Mouse (Mus musculus) c-Kit-positive CD71-positive TER-119-negative erythroid progenitor cells, embryonic 14.5 days (primary cell): ENCODE measurements around the gene Itgax.
"Not testable (repeated sequence)": the region's sequence is repeated elsewhere in the genome, so short reads cannot be mapped to it uniquely, and the experiment has no call there.

ENCODE experiments used
- DNase-seq: peaks from one replicate; pipeline ENCODE4 v3.0.0-alpha.2; 2013; ENCODE audit warnings: low read depth

Itgax gene

DNA sequence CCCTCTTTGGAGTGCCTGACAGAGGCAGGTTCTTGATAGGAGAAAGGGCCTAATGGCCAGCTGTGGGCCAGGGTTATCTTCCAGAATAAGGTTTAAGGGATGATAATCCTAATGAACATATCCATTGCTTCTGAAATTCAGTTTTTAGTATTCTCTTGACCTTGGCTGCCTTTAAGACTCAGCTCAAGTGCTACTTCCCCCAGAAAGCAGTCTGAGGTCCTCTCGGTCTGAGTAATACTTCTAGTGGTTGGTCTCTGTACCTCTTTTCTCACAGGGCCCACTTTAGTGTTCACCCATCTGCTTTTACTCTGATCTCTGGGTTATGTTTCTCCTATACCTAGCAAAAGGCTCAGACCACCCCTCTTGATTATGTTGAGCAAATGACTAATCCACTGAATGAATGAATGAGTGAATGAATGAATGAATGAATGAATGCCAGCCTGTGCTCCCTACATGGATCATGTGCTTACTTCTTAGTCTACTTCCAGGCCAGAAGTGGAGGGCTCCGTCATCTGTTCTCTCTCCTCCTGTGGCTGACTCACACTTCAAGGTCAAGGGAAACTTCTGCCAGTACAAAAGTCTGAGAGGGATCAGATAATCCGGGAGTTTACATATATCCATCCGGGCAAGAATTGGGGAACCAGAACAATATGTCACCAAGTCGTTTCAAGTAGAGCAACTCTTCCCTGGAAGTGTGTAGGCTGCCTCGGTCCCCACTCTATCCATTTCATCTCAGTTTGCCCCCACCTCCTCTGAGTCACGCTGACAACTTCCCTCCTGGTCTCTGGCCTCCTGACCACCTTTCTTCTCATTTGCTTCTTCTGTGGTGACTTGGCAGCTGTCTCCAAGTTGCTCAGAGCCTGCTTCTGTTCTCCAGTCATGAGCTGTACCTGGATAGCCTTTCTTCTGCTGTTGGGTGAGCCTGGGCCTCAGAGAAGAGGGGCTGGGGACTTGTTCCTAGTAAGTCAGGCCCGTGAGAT is at the start of gene Itgax:
Itgax (plus strand) TSS at position 807 of the 980 bp plus-strand sequence.
- no peak for DNase-seq

DNA sequence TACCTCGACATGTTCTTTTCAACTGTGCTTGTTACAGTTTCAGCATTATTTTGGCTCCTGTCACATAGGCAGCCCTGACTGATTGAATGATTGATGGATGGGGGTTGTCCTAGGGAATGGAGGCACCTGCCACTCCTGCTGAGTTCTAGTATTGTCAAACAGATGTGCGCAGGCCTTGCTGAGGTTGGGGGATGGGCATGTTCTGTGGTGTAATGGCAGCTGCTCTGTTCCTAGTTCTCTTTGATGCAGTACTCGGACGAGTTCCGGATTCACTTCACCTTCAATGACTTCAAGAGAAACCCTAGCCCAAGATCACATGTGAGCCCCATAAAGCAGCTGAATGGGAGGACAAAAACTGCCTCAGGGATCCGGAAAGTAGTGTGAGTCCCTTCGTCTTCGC is 49.3 kb upstream of the Itgax start:
- DNase-seq: no peak

DNA sequence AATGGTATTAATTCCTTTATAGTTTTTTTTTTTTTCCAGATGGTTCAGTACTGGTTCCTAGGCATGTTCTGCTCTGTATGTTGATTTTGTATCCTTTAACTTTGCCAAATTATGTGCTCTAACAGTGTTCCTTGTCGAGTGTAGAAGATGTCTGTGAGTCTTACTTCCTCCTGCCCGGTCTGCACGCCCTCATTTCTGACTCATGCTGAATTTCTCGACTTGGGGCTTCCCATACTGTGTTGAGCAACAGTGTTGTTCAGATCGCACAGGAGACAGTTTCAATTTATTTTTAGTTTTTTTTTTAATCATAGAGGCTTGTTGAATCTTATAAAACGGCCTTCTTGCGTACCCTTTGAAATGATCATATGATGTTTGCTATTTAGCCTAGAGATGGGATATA is 40.2 kb upstream of the Itgax start:
- DNase-seq: no peak

DNA sequence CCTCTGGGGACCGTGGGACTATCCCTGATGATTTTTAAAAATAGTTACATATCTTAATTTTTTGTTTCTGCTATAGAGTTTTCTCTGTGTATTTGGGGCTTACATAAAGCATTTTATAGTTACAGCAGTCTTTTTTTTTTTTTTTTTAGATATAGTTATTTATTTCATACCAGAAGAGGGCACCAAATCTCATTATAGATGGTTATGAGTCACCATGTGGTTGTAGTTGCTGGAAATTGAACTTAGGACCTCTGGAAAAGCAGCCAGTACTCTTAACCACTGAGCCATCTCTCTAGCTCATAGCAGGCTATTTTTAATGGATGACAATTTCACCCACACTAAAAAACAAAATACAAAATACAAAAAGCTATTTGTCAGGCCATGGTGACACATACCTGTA is 31.2 kb upstream of the Itgax start:
- no peak for DNase-seq

DNA sequence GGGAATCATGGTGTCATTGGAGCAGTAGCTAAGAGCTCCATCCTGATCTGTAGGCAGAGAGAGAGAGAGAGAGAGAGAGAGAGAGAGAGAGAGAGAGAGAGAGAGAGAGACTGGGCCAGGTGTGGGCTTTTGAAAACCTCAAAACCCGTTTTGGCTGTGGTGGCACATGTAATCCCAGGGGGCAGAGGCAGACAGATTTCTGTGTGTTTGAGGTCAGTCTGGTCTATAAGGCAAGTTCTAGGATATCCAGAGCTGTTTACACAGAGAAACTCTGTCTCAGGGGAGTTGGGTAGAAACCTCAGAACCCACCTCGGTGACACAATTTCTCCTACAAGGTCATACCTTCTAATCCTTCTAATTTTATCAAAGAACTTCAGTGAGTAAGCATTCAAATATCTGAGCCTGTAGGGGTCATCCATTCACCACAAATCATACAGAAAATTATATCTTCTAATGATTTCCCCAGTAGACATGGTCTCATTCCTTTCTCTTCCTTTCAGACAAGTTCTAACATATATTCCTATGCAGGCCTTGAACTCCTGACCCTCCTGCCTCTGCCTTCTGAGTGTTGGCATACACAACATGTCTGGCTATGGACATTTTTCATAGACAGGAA is 28.5 kb upstream of the Itgax start:
- DNase-seq: no peak

DNA sequence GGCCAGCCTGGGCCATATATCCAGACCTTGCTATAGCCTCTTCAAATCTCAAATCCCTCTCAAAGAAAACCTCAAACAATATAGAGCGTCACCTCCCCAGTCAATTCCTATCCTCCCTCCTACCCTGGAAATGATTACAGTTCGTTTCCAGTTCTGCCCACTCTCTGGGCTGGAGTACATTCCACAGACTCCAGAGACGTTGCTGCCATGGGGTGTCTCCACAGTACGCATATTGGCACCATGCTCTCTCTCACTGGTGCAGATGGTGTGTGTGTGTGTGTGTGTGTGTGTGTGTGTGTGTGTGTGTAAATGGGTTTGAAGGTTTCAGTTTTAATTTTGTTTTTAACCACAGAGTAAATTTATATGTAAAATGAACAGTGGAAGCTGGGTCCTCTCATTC is 24.1 kb upstream of the Itgax start:
- DNase-seq: no peak

DNA sequence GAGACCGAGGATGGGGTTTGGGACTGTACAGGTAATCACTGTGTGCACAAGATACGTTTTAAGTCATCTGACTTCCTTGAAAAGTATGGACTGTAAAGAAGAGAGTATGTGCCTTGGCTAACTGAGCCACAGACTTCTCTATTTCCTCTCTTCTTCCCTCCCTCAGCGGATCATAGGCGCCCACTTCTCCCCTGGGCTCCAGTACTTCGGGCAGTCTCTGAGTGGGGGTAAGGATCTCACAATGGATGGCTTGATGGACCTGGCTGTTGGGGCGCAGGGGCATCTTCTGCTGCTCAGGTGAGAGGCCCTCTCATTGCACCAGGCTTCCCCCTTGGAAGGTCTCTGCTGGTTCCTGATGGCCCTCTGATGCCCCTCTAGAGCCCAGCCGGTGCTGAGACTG is 21.9 kb upstream of the Itgax start:
- DNase-seq: no peak

DNA sequence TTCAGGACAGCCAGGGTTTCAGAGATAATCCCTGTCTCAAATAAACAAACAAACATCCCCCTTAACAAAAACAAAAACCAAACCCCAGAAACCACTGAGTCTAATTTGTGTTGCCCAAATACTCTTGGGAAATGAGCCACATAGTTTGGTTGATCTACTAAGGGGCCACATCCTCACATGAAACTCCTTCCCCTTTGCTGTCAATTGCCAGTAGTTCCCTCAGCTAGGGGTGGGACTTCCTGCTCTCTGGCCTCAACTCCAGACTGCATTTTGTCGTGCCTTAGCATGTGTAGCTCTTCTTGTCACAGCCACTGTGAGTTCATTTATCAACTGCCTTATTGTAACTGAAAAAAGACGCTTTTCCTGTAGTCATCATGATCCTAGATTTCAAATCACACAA is 19.0 kb upstream of the Itgax start:
- no peak for DNase-seq

DNA sequence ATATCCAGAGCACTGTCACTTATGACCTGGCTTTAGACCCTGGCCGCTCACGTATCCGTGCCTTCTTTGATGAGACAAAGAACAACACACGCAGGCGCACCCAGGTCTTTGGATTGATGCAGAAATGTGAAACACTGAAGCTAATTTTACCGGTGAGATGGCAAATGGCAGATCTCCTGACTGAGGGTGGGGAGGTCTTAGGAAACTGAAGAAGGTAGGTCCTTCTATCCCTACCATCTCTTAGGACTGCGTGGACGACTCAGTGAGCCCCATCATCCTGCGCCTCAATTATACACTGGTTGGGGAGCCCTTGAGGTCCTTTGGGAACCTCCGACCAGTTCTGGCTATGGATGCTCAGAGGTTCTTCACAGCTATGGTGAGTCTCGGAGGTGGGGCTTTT is 17.2 kb upstream of the Itgax start:
- DNase-seq: no peak

DNA sequence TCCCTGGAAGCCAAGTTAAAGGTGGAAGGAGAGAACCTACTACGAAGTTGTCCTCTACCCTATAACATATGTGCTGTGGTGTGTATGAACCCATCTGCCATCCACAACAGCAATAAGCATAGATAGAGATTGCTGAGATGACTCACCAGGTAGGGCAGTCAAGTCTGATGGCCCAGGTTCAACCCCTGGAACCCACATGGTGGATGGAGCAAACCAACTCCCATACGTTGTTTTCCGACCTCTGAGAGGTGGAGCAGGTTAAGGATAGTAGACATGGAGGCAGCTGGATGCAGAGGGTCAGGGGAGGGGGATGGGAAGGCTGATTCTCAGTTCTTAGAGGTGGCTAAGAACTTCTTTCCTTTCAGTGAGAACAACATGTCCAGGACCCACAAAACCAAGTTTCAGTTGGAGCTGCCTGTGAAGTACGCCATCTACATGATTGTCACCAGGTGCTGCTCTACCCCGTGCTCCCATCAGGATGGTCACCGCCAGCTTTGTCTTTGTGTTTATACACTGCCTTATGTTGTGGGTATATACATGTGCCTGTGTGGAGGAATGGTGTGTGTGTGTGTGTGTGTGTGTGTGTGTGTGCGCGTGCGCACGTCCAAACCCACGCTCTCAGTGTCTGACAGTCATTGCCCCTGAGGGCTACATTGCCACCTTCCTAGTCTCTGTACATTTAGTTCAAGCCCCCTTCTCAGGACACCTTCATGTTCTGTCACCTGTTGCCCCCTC is 14.8 kb upstream of the Itgax start:
- DNase-seq: no peak

DNA sequence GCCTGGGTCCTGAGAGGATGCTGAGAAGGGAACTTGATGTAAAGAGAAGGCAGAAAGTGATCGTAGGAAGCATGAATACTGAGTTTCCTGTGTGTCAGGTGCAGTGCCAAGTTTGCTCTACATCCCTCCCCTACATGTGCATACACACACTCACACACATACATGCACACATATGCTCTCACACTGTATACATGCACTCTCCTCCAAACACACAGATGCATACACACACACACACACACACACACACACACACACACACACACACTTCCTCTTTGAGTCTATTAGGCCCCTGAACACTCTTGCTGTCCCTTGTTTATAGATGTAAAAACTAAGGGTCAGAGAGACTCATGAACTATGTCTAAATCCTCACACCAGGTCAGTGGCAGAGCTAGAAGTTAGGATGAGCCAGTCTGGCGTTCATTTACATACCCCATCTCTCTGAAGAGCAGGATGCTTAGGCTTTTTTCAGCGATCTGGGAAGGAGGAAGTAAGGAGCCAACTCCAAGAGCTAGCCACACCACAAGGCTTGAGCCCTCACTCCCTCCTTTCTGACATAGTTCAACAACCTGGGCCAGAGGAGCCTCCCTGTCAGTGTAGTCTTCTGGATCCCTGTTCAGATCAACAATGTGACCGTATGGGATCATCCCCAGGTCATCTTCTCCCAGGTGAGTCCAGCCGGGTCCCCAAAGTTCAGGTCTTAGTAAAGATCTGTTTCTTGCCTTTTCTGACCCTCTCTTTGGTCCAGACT is 14.0 kb upstream of the Itgax start:
- no peak for DNase-seq

DNA sequence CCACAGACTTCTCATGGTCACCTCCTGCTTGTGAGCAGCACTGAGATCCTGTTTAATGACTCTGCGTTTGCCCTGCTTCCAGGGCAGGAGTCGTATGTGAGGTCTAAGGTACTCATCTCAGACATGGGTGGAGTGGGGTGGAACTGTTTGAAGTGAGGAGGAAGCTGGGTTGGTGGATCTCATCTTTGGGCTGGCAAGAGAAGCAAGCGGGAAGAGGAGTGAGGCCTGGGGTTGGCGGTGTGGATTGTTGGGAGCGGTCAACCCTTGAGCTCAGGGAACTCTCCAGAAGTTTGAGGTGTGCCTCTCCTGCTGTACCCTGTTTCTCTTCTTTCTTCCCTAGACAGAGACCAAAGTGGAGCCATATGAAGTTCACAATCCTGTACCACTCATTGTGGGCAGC is 13.0 kb upstream of the Itgax start:
- DNase-seq: no peak

DNA sequence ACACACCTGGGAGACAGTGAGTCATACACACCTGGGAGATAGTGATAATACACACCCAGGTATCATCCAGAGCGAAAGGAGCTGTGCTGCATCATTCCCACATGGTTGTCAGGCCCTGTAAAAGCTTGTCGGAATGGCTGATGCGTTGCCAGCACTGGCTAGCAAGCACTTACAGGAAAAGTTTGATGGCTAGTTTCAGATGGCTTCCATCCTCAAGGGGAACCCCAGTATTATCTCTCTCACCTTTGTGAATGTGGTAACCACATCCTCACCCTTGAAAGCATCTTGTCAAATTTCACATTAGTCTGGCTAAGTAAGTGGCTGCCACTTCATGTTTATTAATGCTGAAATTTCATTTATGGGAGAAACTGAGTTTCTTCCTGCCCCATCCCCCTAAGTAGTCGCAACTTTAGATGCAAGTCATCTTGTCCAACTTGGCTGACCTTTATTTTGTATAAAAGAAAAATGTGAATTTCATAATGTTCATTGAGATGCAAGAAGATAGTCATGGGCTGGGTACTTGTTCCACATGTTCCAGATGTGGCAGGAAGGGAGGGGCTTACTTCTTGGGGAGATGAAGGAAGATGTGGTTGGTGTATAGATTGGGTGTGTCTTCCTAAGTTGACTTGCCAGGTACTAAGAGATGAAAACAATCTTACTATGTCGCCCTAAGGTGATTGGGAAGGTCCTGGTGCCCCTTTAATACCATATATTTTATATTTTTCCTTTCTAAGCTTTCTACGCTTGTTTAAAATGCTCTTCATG is 9.4 kb upstream of the Itgax start:
- DNase-seq: no peak

DNA sequence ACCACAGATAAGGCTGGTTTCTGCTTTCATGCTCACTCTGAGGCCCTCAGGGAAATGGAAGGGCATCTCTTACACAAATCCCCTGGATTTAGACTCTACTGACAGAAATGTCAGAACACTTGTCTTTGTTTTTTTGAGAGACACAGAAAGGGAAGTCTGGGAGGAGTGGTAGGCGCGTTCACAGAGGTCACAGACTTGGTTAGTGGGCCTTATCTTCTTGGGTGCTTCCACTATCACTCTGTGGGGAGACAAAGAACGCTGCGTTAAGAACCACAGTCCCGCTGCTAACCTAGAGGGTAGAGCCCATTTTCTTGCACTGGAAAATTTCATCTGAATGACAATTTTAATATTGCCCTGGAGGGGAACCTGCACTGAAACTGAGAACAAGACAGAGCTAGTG is 2.8 kb downstream of the Itgax start:
- DNase-seq: no peak

DNA sequence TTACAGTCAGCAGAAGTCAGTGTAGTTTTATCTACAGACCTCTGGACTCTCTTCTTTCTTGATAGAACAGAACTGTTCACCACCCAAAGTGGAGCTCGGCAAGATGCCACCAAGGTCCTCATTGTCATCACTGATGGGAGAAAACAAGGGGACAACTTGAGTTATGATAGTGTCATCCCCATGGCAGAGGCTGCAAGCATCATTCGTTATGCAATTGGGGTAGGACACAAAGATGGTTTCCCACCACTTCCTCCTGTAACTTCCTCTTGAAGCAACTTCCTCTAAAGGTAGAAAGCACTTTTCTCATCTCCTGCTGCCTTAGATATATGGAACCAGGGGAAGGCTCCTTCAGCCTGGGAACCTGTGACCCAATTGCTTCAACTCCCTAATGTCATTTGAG is 4.2 kb downstream of the Itgax start:
- no peak for DNase-seq

DNA sequence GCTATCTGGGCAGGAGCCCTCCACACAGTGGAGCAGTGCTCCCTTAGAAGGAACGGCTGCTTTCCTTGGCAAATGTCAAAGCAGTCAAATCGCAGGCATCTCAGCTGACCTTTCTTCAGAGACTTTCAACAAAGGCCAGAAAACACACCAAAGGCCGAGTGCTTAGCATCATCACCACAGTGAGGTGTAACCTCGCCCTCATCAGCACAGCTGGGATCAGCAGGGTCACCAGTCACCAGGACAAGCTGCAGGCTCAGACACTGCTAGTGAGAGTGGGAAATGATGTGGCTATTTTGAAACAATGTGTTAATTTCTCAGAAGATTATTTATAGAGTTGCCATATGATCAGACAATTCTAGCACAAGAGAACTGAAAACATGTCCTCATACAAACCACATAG is 7.6 kb downstream of the Itgax start:
- no peak for DNase-seq

DNA sequence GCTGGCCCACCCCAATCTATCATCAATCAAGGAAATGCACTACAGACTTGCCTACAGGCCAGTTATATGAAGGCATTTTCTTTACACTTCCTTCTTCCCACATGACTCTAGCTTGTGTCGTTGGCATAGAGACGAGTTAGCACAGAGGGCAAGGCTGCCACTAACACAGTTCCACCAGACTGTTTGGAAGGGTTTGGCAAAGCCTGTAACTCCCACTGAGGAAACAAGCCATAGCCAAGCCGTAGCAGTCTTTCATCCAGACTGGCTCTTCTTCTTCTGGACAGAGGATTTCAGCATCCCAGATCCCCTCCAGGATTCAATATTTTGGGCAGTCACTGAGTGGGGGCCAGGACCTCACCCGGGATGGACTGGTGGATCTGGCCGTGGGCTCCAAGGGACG is 10.3 kb downstream of the Itgax start:
- no peak for DNase-seq

DNA sequence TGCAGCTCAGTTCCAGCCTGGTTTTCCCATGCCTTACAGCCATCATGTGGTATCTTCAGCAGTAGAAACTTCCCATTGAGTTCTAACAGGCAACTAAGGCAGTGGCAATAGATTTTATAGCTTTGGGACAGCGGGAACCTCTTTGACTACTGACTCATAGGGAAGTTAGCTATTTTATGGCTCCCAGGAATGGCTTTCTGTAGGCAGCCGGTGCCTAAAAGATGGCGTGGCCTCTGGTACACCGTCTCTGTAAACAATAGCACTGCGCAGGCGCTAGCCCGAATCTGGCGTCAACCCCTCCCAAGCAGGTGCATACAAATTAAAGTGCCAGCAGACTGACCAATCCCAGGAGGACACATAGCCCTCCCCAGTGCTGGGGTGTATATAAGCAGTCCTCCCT is 21.6 kb downstream of the Itgax start:
- no peak for DNase-seq

DNA sequence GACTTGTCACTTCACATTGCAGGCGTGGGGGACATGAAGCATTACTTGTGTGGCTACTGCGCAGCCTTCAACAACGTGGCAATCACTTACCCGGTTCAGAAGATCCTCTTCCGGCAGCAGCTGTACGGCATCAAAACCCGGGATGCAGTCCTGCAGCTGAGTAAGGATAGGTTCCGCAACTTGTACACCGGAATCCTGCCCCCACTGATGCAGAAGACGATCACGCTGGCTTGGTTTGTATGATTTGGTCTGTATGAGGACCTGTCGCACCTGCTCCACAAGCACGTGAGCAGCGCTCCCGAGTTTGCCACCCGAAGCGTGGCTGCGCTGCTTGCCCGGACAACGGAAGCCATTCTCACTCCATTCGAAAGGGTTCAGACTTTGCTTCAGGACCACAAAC is 24.7 kb downstream of the Itgax start, which contains the start of gene Itgad:
Itgad (plus strand) TSS at position 301 of the 400 bp plus-strand sequence.
- DNase-seq: no peak

DNA sequence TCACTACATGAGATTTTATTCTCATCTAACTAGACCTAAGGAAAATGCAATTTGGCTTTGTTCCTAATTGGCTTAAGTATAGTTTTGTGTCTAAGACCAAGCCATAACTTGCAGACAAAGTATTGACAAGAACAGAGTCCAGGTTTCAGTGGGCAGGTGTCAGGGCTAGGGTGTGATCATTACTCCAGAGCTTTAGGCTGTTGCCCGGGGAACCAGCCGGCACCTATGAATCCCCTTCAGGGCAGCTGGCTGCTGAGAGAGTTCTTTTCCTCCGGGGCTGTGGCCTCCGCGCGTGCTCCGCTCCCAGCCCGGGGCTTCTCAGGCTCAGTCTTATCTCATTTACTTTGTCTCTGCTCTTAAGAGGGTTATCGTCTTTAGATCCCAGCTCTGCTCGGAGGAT is 25.6 kb downstream of the Itgax start:
- DNase-seq: no peak

DNA sequence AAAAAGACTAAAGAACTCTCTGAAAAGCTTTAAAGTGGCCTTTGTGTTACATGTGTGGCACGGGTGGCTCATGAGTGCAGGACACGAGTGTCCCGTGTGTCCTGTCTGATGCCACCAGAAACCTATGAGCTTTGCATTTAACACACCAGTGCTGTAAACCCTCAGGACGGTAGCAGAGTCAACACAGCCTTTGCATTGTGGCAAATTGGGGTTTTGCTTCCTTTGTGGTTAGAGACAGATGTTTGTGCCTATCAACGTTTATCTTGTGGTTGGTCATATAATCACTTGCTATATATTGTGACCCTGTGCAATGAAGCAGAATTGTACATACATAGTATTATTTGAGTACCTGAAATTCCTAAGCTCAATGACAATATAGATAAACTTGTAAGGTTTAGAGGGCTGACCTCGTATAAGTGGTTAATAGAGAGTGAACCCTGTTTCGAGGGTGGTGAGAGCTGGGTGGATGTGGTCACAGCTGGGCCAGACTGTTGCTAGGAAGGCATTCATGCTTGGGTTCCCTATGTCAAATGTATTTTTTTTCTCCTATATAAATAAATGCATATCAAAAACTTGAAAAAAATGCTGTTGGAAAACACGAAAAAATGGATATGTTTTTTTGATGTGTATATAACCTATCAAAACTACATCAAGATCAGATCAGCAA is 29.5 kb downstream of the Itgax start:
- not testable (repeated sequence) for DNase-seq
